In genomic region chr6:112401953-112402683, GRCm38 (mm10) we compare ENCODE assay signal across 8 mouse cellular contexts. TPM values are rescaled to one million over a fixed set of nuclear protein-coding genes. Genes with fewer than 3 reads are reported as not detected.
DNase-seq lines count a peak whose midpoint lies in the region; ATAC-seq and TF ChIP-seq lines count a peak whose summit lies in the region.

No protein-coding gene starts in this region.

- no peaks in the 10 kb centered on the region for H3K27me3 ChIP-seq in intestine, embryonic 15.5 days (replicated peaks)
- H3K27me3 ChIP-seq in limb, embryonic 13.5 days = no peaks in the 10 kb centered on the region
- H3K27me3 ChIP-seq in myocyte (ENCODE audit: control insufficient read depth, insufficient read depth, insufficient read length) = no peaks in the 10 kb centered on the region
- H3K27me3 ChIP-seq in thymus, adult 2 months (ENCODE audit: control insufficient read depth, insufficient read depth, low read length) = no peaks in the 10 kb centered on the region

- 60% methylated on average over 12 of the region's 12 CpGs for WGBS in intestine, embryonic 15.5 days
- WGBS in limb, embryonic 13.5 days = 77% methylated on average over 12 of the region's 12 CpGs
- 50% methylated on average over 12 of the region's 12 CpGs for WGBS in thymus, adult 2 months

- H3K9me3 ChIP-seq in intestine, embryonic 15.5 days = no peaks in the 10 kb centered on the region
- H3K9me3 ChIP-seq in limb, embryonic 13.5 days = no peaks in the 10 kb centered on the region

- no peak overlapping the region for H3K27ac ChIP-seq in intestine, embryonic 15.5 days
- no peak overlapping the region for H3K27ac ChIP-seq in limb, embryonic 13.5 days
- no peak overlapping the region for H3K27ac ChIP-seq in thymus, adult 2 months (ENCODE audit: control insufficient read depth, insufficient read depth, low read length)

- no peaks in the 10 kb centered on the region for H3K4me1 ChIP-seq in intestine, embryonic 15.5 days (replicated peaks)
- no peaks in the 10 kb centered on the region for H3K4me1 ChIP-seq in limb, embryonic 13.5 days
- H3K4me1 ChIP-seq in thymus, adult 2 months (replicated peaks; ENCODE audit: control insufficient read depth, insufficient read depth, low read length) = no peaks in the 10 kb centered on the region

- H3K4me2 ChIP-seq in intestine, embryonic 15.5 days (replicated peaks) = no peak overlapping the region
- H3K4me2 ChIP-seq in limb, embryonic 13.5 days (replicated peaks) = no peak overlapping the region
- peak overlapping the region; percentile 51 for H3K4me2 ChIP-seq in myocyte (ENCODE audit: low read depth)

- ATAC-seq in intestine, embryonic 15.5 days = peak; percentile 61; the same call in 1 of the 2 replicates
- ATAC-seq in limb, embryonic 13.5 days (ENCODE audit: low FRiP score, low read depth) = peak; percentile 68

- no peak for TF ChIP-seq CTCF in thymus, adult 2 months (IDR thresholded peaks at IDR 0.05; ENCODE audit: borderline replicate concordance, control insufficient read depth, extremely low read depth, insufficient read depth, low read length, poor library complexity)

- no peaks in the 10 kb centered on the region for H3K36me3 ChIP-seq in intestine, embryonic 15.5 days
- no peaks in the 10 kb centered on the region for H3K36me3 ChIP-seq in limb, embryonic 13.5 days
- H3K36me3 ChIP-seq in myocyte (ENCODE audit: control insufficient read depth, insufficient read depth) = no peaks in the 10 kb centered on the region
- H3K36me3 ChIP-seq in thymus, adult 2 months (ENCODE audit: control insufficient read depth, insufficient read depth, low read length) = no peaks in the 10 kb centered on the region

- no peak overlapping the region for H3K9ac ChIP-seq in intestine, embryonic 15.5 days
- H3K9ac ChIP-seq in limb, embryonic 13.5 days = no peak overlapping the region

- peak; percentile 29 for DNase-seq in retina, postnatal 1 day
- DNase-seq in retina, embryonic 14.5 days (ENCODE audit: low spot score) = no peak
- DNase-seq in gastrocnemius, adult 18-20 months (ENCODE audit: low spot score) = peak; percentile 84
- DNase-seq in thymus, adult 2 months = no peak
- no peak for DNase-seq in cerebellum, adult 18-20 months

- no peak overlapping the region for H3K4me3 ChIP-seq in intestine, embryonic 15.5 days (replicated peaks)
- H3K4me3 ChIP-seq in limb, embryonic 13.5 days = no peak overlapping the region
- no peak overlapping the region for H3K4me3 ChIP-seq in myocyte
- no peak overlapping the region for H3K4me3 ChIP-seq in thymus, adult 2 months (ENCODE audit: control insufficient read depth, insufficient read depth, low read length)

- H3K79me2 ChIP-seq in myocyte (ENCODE audit: control insufficient read depth, insufficient read depth) = no peaks in the 10 kb centered on the region

- TF ChIP-seq POLR2A in myocyte (IDR thresholded peaks at IDR 0.05; ENCODE audit: insufficient read length, low read depth) = no peak
- TF ChIP-seq POLR2A in thymus, adult 2 months (IDR thresholded peaks at IDR 0.05; ENCODE audit: control insufficient read depth, extremely low read depth, insufficient read depth, low read length, poor library complexity) = no peak

- H3ac ChIP-seq in myocyte (ENCODE audit: control insufficient read depth, insufficient read length) = no peak overlapping the region

TF ChIP-seq in myocyte, 11 proteins besides CTCF, POLR2A, EP300 and RAD21:
- peak in 1 of 3 experiments; percentile 73 for TF ChIP-seq MYOG (IDR thresholded peaks at IDR 0.05; ENCODE audit: control insufficient read depth in 1 of 3, insufficient read depth in 1 of 3, insufficient read length in 2 of 3, low read depth in 2 of 3)
- peak in 1 of 3 experiments; percentile 73 for TF ChIP-seq MYOD1 (IDR thresholded peaks at IDR 0.05; ENCODE audit: control insufficient read depth in 1 of 3, insufficient read length in 2 of 3, low read depth in 2 of 3)
- TF ChIP-seq TCF12 (IDR thresholded peaks at IDR 0.05; ENCODE audit: insufficient read depth, poor library complexity, severe bottlenecking) = no peak
- TF ChIP-seq CEBPB (IDR thresholded peaks at IDR 0.05; ENCODE audit: insufficient read depth, poor library complexity, severe bottlenecking) = no peak
- peak; percentile 50 for TF ChIP-seq USF1 (IDR thresholded peaks at IDR 0.05; ENCODE audit: low read depth)

RNA-seq across cellular contexts. Expression of gene Ssu2, which starts 14.3 kb away (rescaled TPM):
- under 1 TPM; 0.23 to 0.33 TPM for total RNA-seq in gastrocnemius, adult 18-20 months (2021)
- 2.3 and 3.3 TPM in 2 replicates for polyA plus RNA-seq in intestine, embryonic 15.5 days (2015; fragmentation: Nextera tagmentation; extraction: Ambion mirVana)
- 2.0 and 2.6 TPM in 2 replicates for polyA plus RNA-seq in limb, embryonic 13.5 days (2015; fragmentation: Nextera tagmentation; extraction: Ambion mirVana)
- 1.0 TPM for polyA plus RNA-seq in myocyte (2012; fragmentation: generic; extraction: Trizol)
- 0.66 and 0.74 TPM in 2 replicates for polyA plus RNA-seq in thymus, adult 2 months (2012; rRNA removed)

RNA-seq across cellular contexts. Expression of gene Cav3, which starts 57.2 kb away (rescaled TPM):
- 10 to 100 TPM; 47.8 to 52.7 TPM for total RNA-seq in gastrocnemius, adult 18-20 months (2021)
- 1.1 and 1.4 TPM in 2 replicates for polyA plus RNA-seq in intestine, embryonic 15.5 days (2015; fragmentation: Nextera tagmentation; extraction: Ambion mirVana)
- 7.8 and 9.3 TPM in 2 replicates for polyA plus RNA-seq in limb, embryonic 13.5 days (2015; fragmentation: Nextera tagmentation; extraction: Ambion mirVana)
- 304 TPM for polyA plus RNA-seq in myocyte (2012; fragmentation: generic; extraction: Trizol)
- polyA plus RNA-seq in thymus, adult 2 months (2012; rRNA removed) = 0.33 and 7.8 TPM in 2 replicates

Comparison
In these comparisons a context has a peak if more than half of its experiments do, and no peak if none do; other contexts are left out.
1. DNase-seq: peak in retina, postnatal 1 day (single experiment) and gastrocnemius, adult 18-20 months (single experiment); none in retina, embryonic 14.5 days (single experiment), thymus, adult 2 months (single experiment) and cerebellum, adult 18-20 months (0 of 2).
2. RNA of gene Cav3, which starts 57.2 kb away (polyA plus RNA-seq): 304 TPM in myocyte (single experiment); 7.8 to 9.3 TPM in limb, embryonic 13.5 days, 0.33 to 7.8 TPM in thymus, adult 2 months and 1.1 to 1.4 TPM in intestine, embryonic 15.5 days; every median in the first group is over 10 times any median in the second.